Mouse (Mus musculus): Measurements from ENCODE around the gene Cep131. TPM values are rescaled to one million over a fixed set of nuclear protein-coding genes. Genes with fewer than 3 reads are reported as not detected.

The Cep131 gene
- 5.6 and 9.8 TPM in 2 replicates for total RNA-seq (2023)

GRCm38 (mm10) chr11:120086702-120087152, at the start of gene Cep131:
Gene Cep131 (minus strand): TSS chr11:120086827.

GRCm38 (mm10) chr11:120098588-120099511, 12.2 kb upstream of the Cep131 start, which contains the start of the genes Tepsin and Ndufaf8:
Gene Tepsin (minus strand): TSS chr11:120098731.
Gene Ndufaf8 (plus strand): TSS chr11:120098928.

GRCm38 (mm10) chr11:120046553-120047191, 40.0 kb downstream of the Cep131 start, which contains the start of gene Aatk:
Gene Aatk (minus strand): TSS chr11:120047167.

Other genes starting within 250 kb of the Cep131 start
- 19.9 and 25.5 TPM in 2 replicates for gene Chmp6, start 173.4 kb downstream of the Cep131 start, total RNA-seq (2023)
- 17.5 and 27.2 TPM in 2 replicates for gene Baiap2, start 144.1 kb downstream of the Cep131 start, total RNA-seq (2023)
- 63.1 and 95.3 TPM in 2 replicates for gene Aatk, start 39.7 kb downstream of the Cep131 start, total RNA-seq (2023)
- 16.7 and 17.5 TPM in 2 replicates for gene Tepsin, start 11.9 kb upstream of the Cep131 start, total RNA-seq (2023)
- 16.1 and 18.7 TPM in 2 replicates for gene Ndufaf8, start 12.1 kb upstream of the Cep131 start, total RNA-seq (2023)
- gene Slc38a10, start 64.5 kb upstream of the Cep131 start, total RNA-seq (2023): 94.1 and 151 TPM in 2 replicates
- gene Bahcc1, start 146.1 kb upstream of the Cep131 start, total RNA-seq (2023): 3.0 and 3.3 TPM in 2 replicates

Data from neutrophil, adult 65 days (primary cell).